Mouse (Mus musculus) small intestine, adult 2 months (tissue): ENCODE results near the gene Dvl2.

Source experiments
- CTCF ChIP-seq: fragments of 200-500 bp; IDR thresholded peaks from 2 replicates; pipeline ENCODE4 v1.5.1; 2012; ENCODE audit warnings: low read depth, mild to moderate bottlenecking, control low read depth, inconsistent platforms, low read length, moderate library complexity, mixed read lengths; ENCODE audit not compliant: insufficient replicate concordance, insufficient read length; ENCODE audit errors: extremely low read depth
- POLR2A ChIP-seq: fragments of 200-500 bp; IDR thresholded peaks from 2 replicates; pipeline ENCODE4 v1.6.1; 2012; ENCODE audit warnings: low read depth, mild to moderate bottlenecking, control low read depth, inconsistent platforms, low read length, moderate library complexity

GRCm38 (mm10) chr11:70019495-70020021 is 19.2 kb downstream of the Dvl2 start:
- TF ChIP-seq POLR2A (no peak), CTCF (no peak)
